Mouse (Mus musculus) urinary bladder, adult 2 months (tissue): ENCODE results near the gene Stip1. TPM values are rescaled to one million over a fixed set of nuclear protein-coding genes. Genes with fewer than 3 reads are reported as not detected.
"Not testable (repeated sequence)": the region's sequence is repeated elsewhere in the genome, so short reads cannot be mapped to it uniquely, and the experiment has no call there.

Experiments
- DNase-seq: peaks from one replicate; pipeline ENCODE4 v3.0.0; 2022; ENCODE audit warnings: low spot score
- polyA plus RNA-seq: library from polyadenylated mRNA; depleted of rRNA; stranded (reverse); fragments of >200 nt; gene quantifications from 2 replicates; pipeline ENCODE4 v1.2.3, GENCODE M21; 2012; rRNA removed

The Stip1 gene
- polyA plus RNA-seq, result 82.9 and 85.9 TPM in 2 replicates

DNA sequence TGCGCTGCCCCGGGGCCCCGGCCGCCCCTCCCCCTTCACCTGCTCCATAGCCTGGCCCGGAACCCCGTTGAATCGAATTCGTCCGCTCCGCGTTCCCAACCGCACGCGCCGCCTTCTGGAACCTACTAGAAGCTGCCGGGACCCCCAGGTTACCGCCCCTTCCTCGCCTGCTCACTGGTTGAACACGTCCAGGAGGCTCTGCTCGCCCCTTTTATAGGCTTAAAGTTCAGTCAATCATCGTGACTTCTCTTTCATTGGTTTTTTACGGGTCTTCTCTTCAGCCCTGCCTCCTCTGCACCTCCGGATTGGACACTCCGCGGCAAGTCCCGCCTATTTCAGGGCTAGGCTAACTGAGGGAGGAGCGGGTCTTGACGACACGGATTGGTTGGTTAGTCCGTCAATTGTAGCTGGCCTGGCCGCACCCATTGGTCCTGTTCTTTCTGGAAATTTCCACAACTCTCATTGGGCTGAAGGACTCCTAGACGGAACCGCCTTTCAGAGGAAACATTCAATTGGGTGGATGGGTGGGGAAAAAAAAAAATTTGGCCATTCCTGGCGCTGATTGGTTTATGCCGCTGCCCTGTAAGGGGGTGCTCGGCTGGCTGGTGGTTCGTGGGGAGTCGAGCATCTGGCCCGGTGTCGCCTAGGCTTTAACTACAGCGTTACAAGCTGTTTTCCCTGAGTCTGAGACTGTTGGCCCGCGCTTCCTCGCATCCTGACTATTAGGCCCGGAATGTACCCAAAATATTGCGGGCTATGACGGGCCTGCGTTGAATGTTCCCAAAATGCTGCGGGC, at the start of gene Stip1:
Stip1 (minus strand) TSS at position 127 of the 796 bp plus-strand sequence.
- DNase-seq, result peak; percentile 92

- DNase-seq, result no peak
Observed at GRCm38 (mm10) chr19:7089050-7089449, 49.3 kb upstream of the Stip1 start.

GRCm38 (mm10) chr19:7088558-7088957, 48.8 kb upstream of the Stip1 start:
- no peak for DNase-seq

- DNase-seq, result no peak
Observed at GRCm38 (mm10) chr19:7084734-7085133, 45.0 kb upstream of the Stip1 start.

DNA sequence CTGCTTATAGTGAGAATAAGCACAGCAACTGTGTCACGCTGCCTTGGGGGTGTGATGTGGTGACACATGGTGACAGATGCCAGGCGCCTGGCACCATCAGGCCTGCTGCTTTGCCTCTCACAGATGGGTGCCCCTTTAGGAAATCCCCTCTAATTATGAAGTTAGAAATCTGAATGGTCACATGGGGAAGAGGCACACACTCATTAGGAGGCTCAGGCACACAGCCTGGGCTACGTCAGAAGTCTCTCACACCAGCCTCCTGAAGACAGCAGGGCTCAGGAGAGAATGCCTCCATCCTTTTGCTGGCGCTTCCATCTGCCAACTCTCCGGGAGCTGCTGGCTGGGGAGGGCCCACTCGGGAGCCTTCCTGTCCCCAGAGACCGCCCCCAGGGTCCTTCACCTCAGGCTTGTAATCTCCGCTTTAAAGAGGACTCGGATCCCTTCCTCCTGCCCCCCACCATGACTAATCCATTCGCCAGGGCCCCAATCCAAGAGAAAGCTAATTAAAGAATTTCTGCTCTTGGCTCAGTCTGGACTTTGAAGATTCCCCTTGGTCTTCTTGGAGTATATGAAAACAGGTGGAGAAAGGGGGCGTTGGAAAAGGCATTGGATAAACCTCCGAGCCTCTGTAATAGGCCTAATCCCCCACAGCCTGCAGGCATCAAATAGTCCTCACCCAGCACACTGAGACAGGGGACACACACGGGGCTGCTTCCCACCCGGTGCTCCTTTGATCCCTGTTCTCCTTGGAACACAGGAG, 43.4 kb upstream of the Stip1 start:
- DNase-seq, result no peak

DNA sequence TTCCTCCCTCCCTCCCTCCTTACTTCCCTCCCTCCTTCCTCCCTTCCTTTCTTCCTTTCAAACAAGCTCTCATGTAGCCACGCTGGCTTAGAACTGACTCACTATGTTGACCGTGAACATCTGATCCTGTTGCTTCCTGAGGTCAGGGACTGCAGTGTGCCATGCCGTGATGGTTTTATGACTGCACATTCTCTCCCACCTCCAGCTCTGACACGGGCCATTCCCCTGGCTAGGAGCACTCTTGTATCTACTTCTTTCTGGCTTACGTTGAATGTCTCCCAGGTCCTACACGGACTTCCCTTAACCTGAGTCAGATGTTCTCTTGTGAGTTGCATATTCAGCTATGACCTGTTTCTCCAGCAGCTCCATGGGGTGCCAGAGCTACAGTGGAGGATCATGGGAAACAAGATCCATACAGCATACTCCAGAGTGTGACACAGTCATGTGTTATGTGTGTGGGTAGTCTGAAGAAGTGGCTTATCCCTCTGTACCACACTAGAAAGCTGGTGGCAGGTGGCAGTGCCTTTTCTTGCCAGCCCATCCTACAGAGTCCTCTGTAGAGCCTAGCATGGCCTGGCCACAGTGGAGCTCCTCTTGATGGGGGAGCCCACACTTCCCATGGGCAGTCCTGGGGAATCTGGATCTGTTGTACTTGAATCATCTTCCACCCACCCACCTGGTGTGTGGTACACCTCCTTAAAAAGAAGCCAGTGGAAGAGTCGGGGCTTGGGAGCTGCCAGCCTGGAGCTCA, 41.9 kb upstream of the Stip1 start:
- no peak for DNase-seq

DNA sequence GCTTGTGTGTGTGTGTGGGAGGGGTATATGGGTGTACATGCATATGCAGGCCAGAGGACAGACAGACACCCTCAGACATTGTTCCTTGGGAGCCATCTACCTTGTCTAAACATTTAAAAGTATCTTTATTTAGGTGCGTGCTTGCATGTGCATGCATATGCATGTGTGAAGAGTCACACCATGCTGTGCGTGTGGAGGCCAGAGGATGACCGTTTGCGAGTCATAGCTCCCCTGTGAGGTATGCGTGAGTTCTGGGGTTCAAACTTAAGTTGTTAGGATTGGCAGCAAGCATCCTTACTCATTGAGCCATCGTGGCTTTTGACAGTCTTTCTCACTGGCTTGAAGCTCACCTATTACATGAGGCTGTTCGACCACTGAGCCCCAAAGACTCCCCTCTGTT, 38.5 kb upstream of the Stip1 start:
- DNase-seq, result no peak

GRCm38 (mm10) chr19:7077666-7078065, 37.9 kb upstream of the Stip1 start:
- no peak for DNase-seq

GRCm38 (mm10) chr19:7075336-7075735, 35.6 kb upstream of the Stip1 start:
- DNase-seq, result not testable (repeated sequence)

DNA sequence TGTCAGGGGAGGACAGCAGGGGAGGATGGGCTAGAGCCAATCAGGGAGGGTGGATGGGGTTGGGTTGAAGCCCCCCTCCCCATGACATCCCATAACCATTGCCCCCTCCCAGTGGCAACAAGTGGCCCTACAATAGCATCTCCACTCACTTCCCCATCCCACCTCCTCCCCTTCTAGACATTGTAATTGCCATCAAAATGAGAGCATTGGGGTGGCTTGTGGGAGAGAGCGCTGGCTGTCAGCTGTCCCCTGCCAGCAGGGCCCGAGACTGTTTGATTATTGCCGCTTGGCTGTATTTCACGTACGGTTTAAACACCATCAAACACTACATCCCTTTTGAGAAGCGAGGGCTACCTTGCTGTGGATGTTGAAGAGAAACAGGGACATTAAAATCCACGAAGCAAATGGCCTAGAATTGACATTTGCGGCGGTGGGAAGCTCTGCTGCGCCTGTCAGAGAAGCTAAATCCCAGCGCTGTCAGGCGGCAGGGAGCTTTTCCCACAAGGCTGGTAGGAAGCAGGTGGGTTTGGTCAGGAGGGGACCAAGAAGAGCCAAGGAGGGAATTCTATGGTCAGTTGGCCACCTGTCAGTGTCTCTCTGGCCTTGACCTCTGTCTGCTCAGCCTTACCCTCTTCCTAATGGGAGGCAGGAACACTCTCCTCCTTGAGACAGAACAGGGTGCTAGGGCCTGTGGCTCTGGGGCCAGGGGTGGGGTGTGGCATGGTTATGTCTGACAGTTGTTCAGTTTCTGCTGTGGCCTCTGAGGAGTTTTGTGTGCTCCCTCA, 34.4 kb upstream of the Stip1 start:
- DNase-seq, result no peak

GRCm38 (mm10) chr19:7072221-7072620, 32.5 kb upstream of the Stip1 start:
- DNase-seq, result no peak

- DNase-seq, result no peak
Observed at GRCm38 (mm10) chr19:7070775-7071174, 31.0 kb upstream of the Stip1 start.

GRCm38 (mm10) chr19:7069781-7070763, 30.3 kb upstream of the Stip1 start:
- no peak for DNase-seq

GRCm38 (mm10) chr19:7068661-7069531, 29.1 kb upstream of the Stip1 start:
- no peak for DNase-seq

- peak; percentile 73 for DNase-seq
Observed at GRCm38 (mm10) chr19:7068136-7068535, 28.4 kb upstream of the Stip1 start.

DNA sequence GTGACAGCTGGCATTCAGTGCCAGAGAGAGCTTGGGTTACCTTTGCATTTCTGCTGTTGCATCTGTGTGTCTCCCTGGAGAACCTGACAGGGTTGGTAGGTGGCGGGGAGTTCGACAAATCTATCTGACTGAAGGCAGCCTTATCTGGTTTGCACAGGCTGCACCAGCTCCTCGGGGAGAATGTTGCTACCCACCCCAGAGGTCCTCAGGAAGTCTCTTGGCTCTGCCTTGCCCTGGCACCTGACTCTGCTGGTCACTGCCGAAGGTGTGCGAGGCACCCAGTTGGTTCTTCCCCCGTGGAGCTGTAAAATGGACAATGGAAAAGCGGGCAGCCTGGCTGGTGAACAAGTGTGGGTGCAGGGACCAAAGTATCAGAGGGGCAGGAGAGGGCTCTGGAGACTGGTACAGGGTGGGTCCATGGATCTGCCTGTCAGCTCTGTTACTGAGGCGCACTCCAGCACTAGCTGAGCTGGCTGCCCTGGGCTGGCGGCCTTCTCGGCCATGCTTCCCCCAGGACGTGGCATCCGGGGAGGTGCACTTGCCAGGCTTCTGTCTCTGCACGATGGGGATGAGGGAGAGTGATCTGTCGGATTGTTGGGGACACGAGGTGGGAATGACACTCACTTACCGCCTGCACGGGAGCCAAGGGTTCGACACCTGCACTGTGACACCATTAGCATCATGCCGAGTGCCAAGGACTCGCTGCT, 27.7 kb upstream of the Stip1 start:
- DNase-seq, result no peak

DNA sequence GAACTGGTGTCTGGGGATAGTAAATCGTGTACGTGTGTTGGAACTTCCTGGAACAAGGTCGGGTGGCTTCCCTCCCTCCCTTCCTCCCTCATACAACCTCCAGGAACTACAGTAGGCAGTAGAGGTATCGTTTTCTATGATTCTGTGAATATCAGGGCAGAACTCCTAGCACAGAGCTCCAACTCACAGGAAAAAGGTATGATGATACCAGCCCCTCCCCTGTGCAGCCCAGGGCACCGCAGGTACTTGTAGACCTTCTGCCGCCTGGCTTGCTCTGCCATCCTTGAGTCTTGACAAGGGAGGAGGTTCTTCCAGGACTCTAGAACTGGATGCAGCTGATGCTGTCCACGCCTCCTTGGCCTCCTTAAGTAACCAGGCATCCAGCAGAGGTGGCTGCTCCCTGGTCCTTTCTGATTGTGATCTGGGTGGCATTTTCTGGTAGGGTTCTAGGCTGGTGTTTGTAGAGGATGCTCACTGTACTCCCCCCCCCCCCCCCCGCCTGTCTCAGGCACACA, 27.1 kb upstream of the Stip1 start:
- DNase-seq, result no peak

DNA sequence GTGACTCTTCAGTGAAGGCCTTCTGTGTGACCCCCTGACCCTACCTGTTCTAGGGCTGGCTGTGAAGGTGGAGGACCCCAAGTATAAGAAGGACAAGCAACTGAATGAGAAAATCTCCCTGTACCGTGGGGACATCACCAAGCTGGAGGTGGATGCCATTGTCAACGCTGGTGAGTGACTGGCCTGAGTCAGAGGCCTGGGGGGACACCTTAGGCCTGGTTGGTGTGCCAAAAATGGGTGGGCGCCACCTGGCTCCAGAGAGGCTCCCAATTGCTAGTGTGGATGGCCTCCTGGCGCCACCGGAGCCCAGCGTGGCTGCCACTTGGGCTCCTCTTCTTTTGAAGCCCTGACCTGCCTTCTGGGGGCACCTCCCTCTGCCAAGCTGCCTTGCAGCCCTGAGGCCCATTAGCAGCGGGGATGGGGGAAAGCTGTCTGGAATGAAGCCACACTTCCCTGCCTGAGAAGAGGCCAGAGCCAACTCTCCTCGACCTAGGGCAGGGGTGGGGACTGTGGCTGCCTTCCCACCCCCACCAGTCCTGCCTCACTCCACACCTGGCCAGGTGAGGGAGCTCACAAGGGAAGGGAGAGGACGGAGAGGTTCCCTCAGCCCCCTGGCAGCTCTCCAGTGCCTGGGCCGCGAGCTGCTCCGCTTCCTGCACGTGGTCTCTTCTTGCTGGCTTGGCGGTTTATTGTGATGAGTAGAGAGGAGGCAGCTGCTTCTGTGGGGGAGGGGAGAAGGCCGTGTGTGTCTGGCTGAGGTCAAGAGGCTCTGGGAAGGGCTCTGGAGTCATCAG, 26.5 kb upstream of the Stip1 start:
- no peak for DNase-seq
